Mouse (Mus musculus) R1 (cell line): ENCODE results near the gene Phf21a.
A peak's percentile ranks its signal among the peaks of the same experiment; 100 is the strongest.

Experiments
- DNase-seq: peaks from one replicate; pipeline ENCODE4 v3.0.0-alpha.2; 2018; ENCODE audit warnings: low read depth, low spot score

Phf21a gene

GRCm38 (mm10) chr2:92229973-92230372 lies 137.1 kb downstream of the Phf21a start:
- DNase-seq, result no peak

DNA sequence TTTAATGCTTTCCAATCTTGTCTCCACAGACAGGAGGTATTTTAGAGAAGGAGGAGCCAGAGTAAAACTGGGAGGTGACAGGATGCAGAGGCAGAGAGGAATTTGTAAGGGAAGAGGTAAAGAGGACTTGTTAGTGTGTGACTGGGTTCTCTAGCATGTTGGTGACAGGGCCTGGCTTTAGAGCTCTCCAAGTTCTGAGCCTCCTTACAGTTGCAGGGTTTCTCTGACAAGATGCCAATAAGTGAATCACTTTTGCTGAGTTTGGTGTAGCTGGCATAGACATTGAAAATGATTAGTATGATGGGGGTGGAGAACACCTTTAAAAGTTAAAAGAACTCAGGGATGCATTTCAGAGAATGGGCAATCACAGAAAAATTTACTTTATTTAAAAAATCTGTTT lies 138.8 kb downstream of the Phf21a start:
- DNase-seq, result peak; percentile 36

- no peak for DNase-seq
These were observed 141.9 kb downstream of the Phf21a start for GRCm38 (mm10) chr2:92234768-92235332.

DNA sequence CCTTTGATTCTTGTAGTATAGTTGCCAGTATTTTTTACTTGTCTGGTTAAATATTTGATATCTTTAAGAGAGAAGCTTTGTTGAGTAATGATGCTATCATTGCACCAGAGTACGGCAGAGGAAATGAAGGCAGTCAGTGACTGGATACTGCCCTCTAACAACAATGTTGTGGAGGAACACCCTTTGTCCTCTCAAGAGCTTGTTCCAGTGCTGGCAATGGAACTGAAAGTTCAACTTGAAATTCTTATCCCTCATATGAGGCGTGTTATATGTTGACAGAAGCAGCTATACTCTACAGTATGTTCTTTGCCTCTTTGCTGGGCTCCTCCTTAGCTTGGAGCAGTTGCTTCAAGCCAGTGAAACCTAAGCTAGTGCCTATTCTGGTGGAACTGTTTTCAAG lies 147.4 kb downstream of the Phf21a start:
- no peak for DNase-seq

DNA sequence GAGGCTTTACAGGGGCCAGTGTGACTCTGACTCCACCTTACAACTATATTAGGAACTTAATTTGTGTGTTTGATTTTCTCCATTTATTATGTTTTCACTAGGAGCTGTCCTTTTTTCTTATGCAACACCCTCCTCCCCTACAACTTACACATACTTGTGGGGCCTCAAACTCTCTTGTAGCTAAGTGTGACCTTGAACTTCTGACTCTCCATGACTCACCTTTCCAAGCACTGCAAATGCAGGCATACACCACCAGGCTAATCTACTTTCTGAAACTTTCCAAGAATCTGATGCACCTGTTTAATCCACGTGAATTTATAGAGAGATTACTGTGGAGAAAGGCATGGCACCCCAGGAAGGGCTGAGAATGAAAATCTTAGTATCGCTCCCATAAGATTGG lies 147.9 kb downstream of the Phf21a start:
- DNase-seq, result peak; percentile 66

- no peak for DNase-seq
These were observed 148.4 kb downstream of the Phf21a start for GRCm38 (mm10) chr2:92241317-92241716.

- no peak for DNase-seq
These were observed 153.2 kb downstream of the Phf21a start for GRCm38 (mm10) chr2:92246112-92246511.

DNA sequence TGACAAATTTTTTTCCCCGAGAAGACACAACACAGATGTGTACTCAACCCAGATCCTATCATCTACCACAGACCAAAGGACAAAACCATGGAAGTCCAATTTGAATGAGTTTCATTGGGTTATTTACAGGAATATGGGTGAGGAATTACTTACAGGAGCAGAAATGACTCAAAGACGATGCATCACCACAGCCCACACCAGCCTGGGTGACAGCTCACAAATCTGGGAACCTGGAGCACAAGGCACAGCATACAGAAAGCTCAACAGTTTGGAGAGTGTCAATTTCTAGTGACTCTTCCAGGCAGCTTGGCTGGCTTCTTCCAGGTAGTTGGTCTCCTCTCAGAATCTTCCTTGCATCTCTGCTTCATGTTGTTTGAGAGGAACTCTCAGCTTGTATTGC lies 154.8 kb downstream of the Phf21a start:
- no peak for DNase-seq

- no peak for DNase-seq
These were observed 157.6 kb downstream of the Phf21a start for GRCm38 (mm10) chr2:92250472-92250871.

- no peak for DNase-seq
These were observed 160.9 kb downstream of the Phf21a start for GRCm38 (mm10) chr2:92253777-92254176.

DNA sequence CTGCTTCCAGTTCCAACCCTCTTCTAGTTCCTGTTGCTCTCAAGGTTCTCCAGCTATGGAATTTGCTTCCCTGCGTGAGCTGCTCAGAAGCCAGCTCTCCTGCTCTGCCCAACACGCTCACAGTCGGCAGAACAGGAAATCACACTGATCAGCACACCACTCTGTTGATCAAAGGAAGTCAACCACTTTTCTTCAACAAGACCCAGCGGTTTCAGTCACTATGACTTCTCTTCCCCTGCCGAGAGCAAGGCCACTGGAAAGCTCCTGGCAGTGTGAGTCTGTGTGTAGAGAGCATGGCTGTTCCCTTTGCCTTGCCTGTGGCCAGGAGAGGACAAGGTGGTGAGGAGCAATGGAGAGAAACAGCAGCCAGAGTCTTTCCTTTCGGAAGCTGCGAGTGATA lies 163.2 kb downstream of the Phf21a start:
- peak; percentile 17 for DNase-seq

DNA sequence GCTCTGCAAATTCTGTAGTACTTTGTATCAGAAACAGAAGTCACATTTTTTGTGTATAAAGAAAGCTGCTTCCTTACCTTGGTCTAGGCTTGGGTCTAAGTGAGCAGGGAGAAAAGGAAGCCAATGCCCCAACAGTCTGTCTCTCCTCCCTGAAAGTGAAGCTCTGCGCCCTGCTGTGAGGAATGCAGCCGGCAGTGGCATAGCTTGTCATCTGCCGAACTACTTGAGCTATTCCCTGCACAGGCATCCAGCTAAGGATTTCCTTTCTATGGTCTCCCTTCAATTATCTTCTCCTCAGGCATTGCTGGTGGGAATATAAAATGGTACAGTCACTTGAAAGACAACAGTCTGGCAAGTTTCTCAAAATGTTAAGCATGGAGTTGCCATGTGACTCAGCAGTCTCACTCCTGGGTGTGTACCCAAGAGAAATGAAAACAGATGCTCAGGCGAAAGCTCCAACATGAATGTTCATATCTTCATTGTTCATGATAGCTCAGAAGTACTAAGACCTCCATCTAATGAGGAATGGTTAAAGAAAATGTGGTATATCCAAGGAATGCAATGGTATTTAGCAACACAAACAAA lies 164.5 kb downstream of the Phf21a start:
- DNase-seq, result peak; percentile 44

- DNase-seq, result no peak
These were observed 167.0 kb downstream of the Phf21a start for GRCm38 (mm10) chr2:92259924-92260323.

- DNase-seq, result no peak
These were observed 173.2 kb downstream of the Phf21a start for GRCm38 (mm10) chr2:92266100-92266617.

DNA sequence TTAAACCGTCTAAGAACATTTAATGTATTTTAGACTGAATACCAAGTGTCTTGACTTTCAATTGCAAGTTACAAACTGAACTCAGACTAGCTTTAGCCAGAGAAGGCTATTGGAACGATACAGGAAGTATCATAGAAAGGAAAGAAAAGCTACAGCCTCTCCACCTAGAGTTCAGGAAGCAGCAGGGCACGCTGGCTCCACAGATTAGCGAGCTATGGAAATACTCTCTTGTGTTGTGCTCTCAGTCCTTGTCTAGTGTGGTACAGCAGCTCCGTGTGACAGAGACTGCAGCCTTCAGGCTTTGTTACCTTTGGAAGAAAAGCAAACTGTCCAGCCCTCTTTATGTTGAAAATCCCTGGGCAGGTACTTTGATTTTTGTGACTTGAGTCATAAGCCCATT lies 176.3 kb downstream of the Phf21a start:
- no peak for DNase-seq

- DNase-seq, result no peak
These were observed 179.6 kb downstream of the Phf21a start for GRCm38 (mm10) chr2:92272510-92272909.

- DNase-seq, result no peak
These were observed 180.3 kb downstream of the Phf21a start for GRCm38 (mm10) chr2:92273101-92273801.

- DNase-seq, result no peak
These were observed 180.9 kb downstream of the Phf21a start for GRCm38 (mm10) chr2:92273802-92274183.

DNA sequence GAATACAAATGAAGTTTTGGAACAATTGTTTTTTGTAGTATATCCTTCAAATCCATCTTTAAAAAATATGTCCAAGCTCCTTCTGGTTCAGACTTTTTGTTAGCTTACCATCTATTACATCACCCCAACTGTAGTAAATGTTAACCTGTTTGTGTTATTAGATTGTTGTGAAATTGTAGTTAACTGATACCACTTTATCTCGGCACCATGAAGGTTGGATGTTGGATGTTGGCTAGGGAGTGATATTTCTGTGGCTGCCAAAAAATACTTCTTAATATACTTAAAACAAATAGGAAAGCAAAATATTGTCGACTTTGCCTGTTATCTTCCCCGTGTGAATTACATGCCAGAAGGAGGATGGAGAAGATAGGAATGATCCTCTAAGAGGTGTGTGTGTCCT lies 184.9 kb downstream of the Phf21a start:
- no peak for DNase-seq

- no peak for DNase-seq
These were observed 185.7 kb downstream of the Phf21a start for GRCm38 (mm10) chr2:92278663-92279062.

DNA sequence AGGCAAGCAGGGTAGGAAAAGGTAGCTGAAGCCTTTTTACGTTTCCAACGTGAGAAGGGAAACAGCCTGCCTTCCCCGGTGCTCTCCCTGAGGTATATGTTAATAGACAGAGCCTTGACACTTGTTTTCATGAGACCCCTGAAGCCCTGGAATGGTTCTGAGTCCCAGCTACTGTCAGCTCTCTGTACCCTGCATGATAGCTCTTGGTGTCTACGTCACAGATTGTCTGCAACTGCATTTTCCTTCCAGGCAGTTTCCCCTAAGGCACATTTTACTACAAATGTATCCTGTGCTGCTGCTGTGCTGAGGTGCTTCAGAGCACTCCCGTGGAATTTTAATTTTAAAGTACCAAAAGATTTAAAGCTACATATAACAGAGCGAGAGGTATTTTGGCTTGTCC lies 186.5 kb downstream of the Phf21a start:
- DNase-seq, result no peak

DNA sequence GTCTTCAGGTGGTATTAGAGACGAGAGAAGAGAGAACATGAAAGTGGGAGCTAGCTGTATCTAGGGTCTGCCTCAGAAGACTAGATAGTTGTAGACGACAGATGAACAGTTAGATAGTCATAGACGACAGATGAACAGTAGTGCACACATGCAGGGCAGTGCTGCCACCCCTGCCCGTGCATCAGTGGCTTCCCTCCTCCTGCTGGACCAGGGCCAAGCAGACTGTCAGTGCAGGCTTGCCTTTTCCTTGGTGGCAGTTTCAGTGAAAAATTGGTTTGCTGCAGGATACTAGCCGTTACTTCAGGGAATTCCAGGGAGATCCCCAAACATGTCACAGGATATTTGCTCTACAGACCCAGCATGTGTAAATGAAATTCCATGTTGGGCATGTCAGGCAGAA lies 192.7 kb downstream of the Phf21a start:
- DNase-seq, result no peak

DNA sequence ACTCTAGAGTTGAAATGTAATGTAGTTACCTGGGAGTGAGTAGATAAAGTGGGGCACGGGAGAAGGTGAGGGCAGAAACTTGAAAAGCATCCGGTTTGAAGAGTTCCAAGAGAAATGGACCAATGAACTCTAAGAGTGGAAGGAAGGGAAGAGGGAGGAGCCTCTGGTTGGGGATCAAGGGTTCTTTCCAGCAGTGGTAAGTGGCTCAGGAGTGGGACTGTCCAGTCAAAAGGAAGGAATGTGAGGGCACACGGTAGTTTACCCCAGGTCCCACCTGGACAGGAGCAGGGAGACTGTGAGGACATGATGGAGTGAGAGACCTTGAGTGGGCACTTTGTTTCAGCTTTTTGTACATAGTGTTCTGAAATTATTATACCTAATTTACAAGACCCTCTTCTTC lies 196.4 kb downstream of the Phf21a start:
- no peak for DNase-seq
